Mouse (Mus musculus) testis, adult 2 months (tissue): ENCODE data around the gene Bcas3.

ENCODE experiments used
- CTCF ChIP-seq: fragments of 200-500 bp; IDR thresholded peaks from 2 replicates; pipeline ENCODE4 v1.5.1; 2012; ENCODE audit warnings: low read depth, mild to moderate bottlenecking, inconsistent platforms, low read length, moderate library complexity; ENCODE audit not compliant: control insufficient read depth, insufficient read depth, insufficient replicate concordance
- POLR2A ChIP-seq: fragments of 200-500 bp; IDR thresholded peaks from 2 replicates; pipeline ENCODE4 v1.6.1; 2012; ENCODE audit warnings: low read depth, mild to moderate bottlenecking, inconsistent platforms, low read length, moderate library complexity; ENCODE audit not compliant: control insufficient read depth

GRCm38 (mm10) chr11:85574496-85574895 is 221.5 kb downstream of the Bcas3 start:
- no peak for TF ChIP-seq POLR2A
- no peak for TF ChIP-seq CTCF
